Mouse (Mus musculus) forebrain, embryonic 16.5 days (tissue): ENCODE measurements around the gene Mrpl34. TPM values are rescaled to one million over a fixed set of nuclear protein-coding genes. Genes with fewer than 3 reads are reported as not detected.

Experiments
- ATAC-seq: fragments of 200-750 bp; cut with Nextera tagmentation; 2 replicates; pipeline ENCODE4 v1.8.0; 2017; ENCODE audit warnings: mild to moderate bottlenecking, moderate library complexity
- H3K27ac ChIP-seq: fragments of 300-500 bp; sonication (generic); 2 replicates; pipeline ENCODE4 v1.5.1; 2014; ENCODE audit warnings: low read length, control low read depth
- H3K27me3 ChIP-seq: fragments of 300-500 bp; sonication (generic); replicated peaks from 2 replicates; pipeline ENCODE4 v1.6.1; 2014; ENCODE audit warnings: low read length; ENCODE audit not compliant: control insufficient read depth, insufficient read depth
- H3K36me3 ChIP-seq: fragments of 300-500 bp; sonication (generic); 2 replicates; pipeline ENCODE4 v1.6.1; 2014; ENCODE audit not compliant: control insufficient read depth, insufficient read depth
- H3K4me1 ChIP-seq: fragments of 300-500 bp; sonication (generic); replicated peaks from 2 replicates; pipeline ENCODE4 v1.6.1; 2014; ENCODE audit warnings: low read length; ENCODE audit not compliant: control insufficient read depth, insufficient read depth
- H3K4me2 ChIP-seq: fragments of 300-500 bp; sonication (generic); 2 replicates; pipeline ENCODE4 v1.6.1; 2014; ENCODE audit warnings: mild to moderate bottlenecking, low read length, control low read depth
- H3K4me3 ChIP-seq: fragments of 300-500 bp; sonication (generic); replicated peaks from 2 replicates; pipeline ENCODE4 v1.5.1; 2014; ENCODE audit warnings: mild to moderate bottlenecking, low read length, control low read depth
- H3K9ac ChIP-seq: fragments of 300-500 bp; sonication (generic); replicated peaks from 2 replicates; pipeline ENCODE4 v1.6.1; 2014; ENCODE audit warnings: low read depth, low read length, control low read depth
- H3K9me3 ChIP-seq: fragments of 300-500 bp; sonication (generic); 2 replicates; pipeline ENCODE4 v1.6.1; 2016; ENCODE audit warnings: low read length; ENCODE audit not compliant: control insufficient read depth
- WGBS: fragments of 180-500 bp; shearing (Covaris S2); extraction: QIAGEN DNeasy Blood & Tissue Kit; methylation state at CpG from one replicate; pipeline ENCODE4 v1.1.7; 2014; 5-methylcytosine and 5-hydroxymethylcytosine counted together
- polyA plus RNA-seq: library from polyadenylated mRNA; unstranded; fragments of >200 nt; fragmentation: Nextera tagmentation; extraction: Ambion mirVana; gene quantifications from 2 replicates; pipeline ENCODE4 v1.2.1, GENCODE M21; 2015

Mrpl34 gene
- polyA plus RNA-seq, 1 experiment from 2014 or later = 178 TPM

GRCm38 (mm10) chr8:71497881-71498501, 33.2 kb downstream of the Mrpl34 start:
- 28% methylated on average over 15 of the region's 15 CpGs for WGBS
- no peak overlapping the region for H3K4me3 ChIP-seq
- no peak overlapping the region for H3K27ac ChIP-seq
- ATAC-seq = no peak
- no peaks in the 10 kb centered on the region for H3K27me3 ChIP-seq
- no peak overlapping the region for H3K4me2 ChIP-seq
- H3K9ac ChIP-seq = no peak overlapping the region
- no peaks in the 10 kb centered on the region for H3K9me3 ChIP-seq
- 0 out of 2 replicates have a peak, but pooled peaks cover 1% of the 10 kb centered on the region for H3K36me3 ChIP-seq
- H3K4me1 ChIP-seq = peaks cover 6% of the 10 kb centered on the region

- Histone ChIP-seq H3K9ac (no peak overlapping the region), H3K4me1 (peaks cover 6% of the 10 kb centered on the region), H3K4me3 (no peak overlapping the region), H3K27me3 (no peaks in the 10 kb centered on the region), H3K9me3 (no peaks in the 10 kb centered on the region), H3K36me3 (no peaks in the 10 kb centered on the region), H3K4me2 (no peak overlapping the region), H3K27ac (no peak overlapping the region)
- WGBS = 48% methylated on average over 15 of the region's 16 CpGs
- ATAC-seq = no peak
Measured at GRCm38 (mm10) chr8:71498816-71499690, 34.3 kb downstream of the Mrpl34 start.

- peaks cover 35% of the 10 kb centered on the region for H3K27me3 ChIP-seq
- ATAC-seq = no peak
- H3K4me1 ChIP-seq = peaks cover 6% of the 10 kb centered on the region; the same call in 1 of the 2 replicates
- no peak overlapping the region for H3K9ac ChIP-seq
- H3K9me3 ChIP-seq = no peaks in the 10 kb centered on the region
- H3K27ac ChIP-seq = no peak overlapping the region
- no peak overlapping the region for H3K4me2 ChIP-seq
- WGBS = 94% methylated on average over 4 of the region's 4 CpGs
- H3K36me3 ChIP-seq = no peaks in the 10 kb centered on the region
- H3K4me3 ChIP-seq = no peak overlapping the region
Measured at GRCm38 (mm10) chr8:71504349-71504748, 39.6 kb downstream of the Mrpl34 start.

- no peak for ATAC-seq
- no peaks in the 10 kb centered on the region for H3K9me3 ChIP-seq
- no peak overlapping the region for H3K27ac ChIP-seq
- H3K36me3 ChIP-seq = no peaks in the 10 kb centered on the region
- H3K4me1 ChIP-seq = peaks cover 6% of the 10 kb centered on the region; the same call in 1 of the 2 replicates
- H3K27me3 ChIP-seq = peaks cover 39% of the 10 kb centered on the region
- no peak overlapping the region for H3K4me3 ChIP-seq
- no peak overlapping the region for H3K4me2 ChIP-seq
- no peak overlapping the region for H3K9ac ChIP-seq
- WGBS = 93% methylated on average over 4 of the region's 4 CpGs
Measured at GRCm38 (mm10) chr8:71505326-71505725, 40.6 kb downstream of the Mrpl34 start.

- WGBS = 82% methylated on average over 4 of the region's 4 CpGs
- no peak for ATAC-seq
- no peak overlapping the region for H3K9ac ChIP-seq
- no peak overlapping the region for H3K4me2 ChIP-seq
- H3K9me3 ChIP-seq = no peaks in the 10 kb centered on the region
- no peak overlapping the region for H3K27ac ChIP-seq
- H3K36me3 ChIP-seq = no peaks in the 10 kb centered on the region
- H3K4me3 ChIP-seq = no peak overlapping the region
- H3K27me3 ChIP-seq = peaks cover 43% of the 10 kb centered on the region
- H3K4me1 ChIP-seq = peaks cover 6% of the 10 kb centered on the region; the same call in 1 of the 2 replicates
Measured at GRCm38 (mm10) chr8:71505979-71506378, 41.2 kb downstream of the Mrpl34 start.

GRCm38 (mm10) chr8:71507589-71508104, 42.9 kb downstream of the Mrpl34 start:
- under 1% methylated on average over 57 of the region's 61 CpGs for WGBS
- peaks cover 6% of the 10 kb centered on the region; the same call in 1 of the 2 replicates for H3K4me1 ChIP-seq
- H3K9ac ChIP-seq = peak overlapping the region; percentile 55
- peak overlapping the region; percentile 47 for H3K4me3 ChIP-seq
- no peaks in the 10 kb centered on the region for H3K9me3 ChIP-seq
- peaks cover 43% of the 10 kb centered on the region for H3K27me3 ChIP-seq
- no peak overlapping the region for H3K27ac ChIP-seq
- peak; percentile 92 for ATAC-seq
- H3K36me3 ChIP-seq = no peaks in the 10 kb centered on the region
- peak overlapping the region; percentile 73 for H3K4me2 ChIP-seq

GRCm38 (mm10) chr8:71509316-71509715, 44.6 kb downstream of the Mrpl34 start:
- Histone ChIP-seq H3K4me3 (no peak overlapping the region), H3K27ac (no peak overlapping the region), H3K9ac (no peak overlapping the region), H3K4me1 (peaks cover 6% of the 10 kb centered on the region; the same call in 1 of the 2 replicates), H3K9me3 (no peaks in the 10 kb centered on the region), H3K4me2 (no peak overlapping the region), H3K27me3 (peaks cover 43% of the 10 kb centered on the region), H3K36me3 (no peaks in the 10 kb centered on the region)
- no peak for ATAC-seq
- WGBS = 72% methylated on average over 2 of the region's 2 CpGs

GRCm38 (mm10) chr8:71511644-71512043, 46.9 kb downstream of the Mrpl34 start, which contains the start of gene Plvap:
Gene Plvap, minus strand, starts transcription at chr8:71511752.
- WGBS = 72% methylated on average over 14 of the region's 14 CpGs
- no peak for ATAC-seq
- no peak within 1 kb of the TSS for H3K27ac ChIP-seq
- no peak within 1 kb of the TSS for H3K4me3 ChIP-seq
- H3K9ac ChIP-seq = no peak within 1 kb of the TSS
- peaks cover 34% of the 10 kb centered on the region for H3K27me3 ChIP-seq
- no peak within 1 kb of the TSS for H3K4me2 ChIP-seq
- H3K9me3 ChIP-seq = no peaks in the 10 kb centered on the region
- no peaks in the 10 kb centered on the region for H3K36me3 ChIP-seq
- peaks cover 6% of the 10 kb centered on the region; the same call in 1 of the 2 replicates for H3K4me1 ChIP-seq
